Mouse (Mus musculus): Measurements from ENCODE around the gene Meis1. TPM values are rescaled to one million over a fixed set of nuclear protein-coding genes. Genes with fewer than 3 reads are reported as not detected.

The Meis1 gene
- polyA plus RNA-seq, 1 experiment = 31.3 TPM

GRCm38 (mm10) chr11:18904880-18905279 is 113.9 kb downstream of the Meis1 start:
- 66% methylated on average over 1 of the region's 1 CpGs for WGBS
- DNase-seq = no peak
- Histone ChIP-seq H3K4me1 (ENCODE audit: control insufficient read depth, insufficient read depth, low read length) (peaks cover 6% of the 10 kb centered on the region), H3K4me3 (replicated peaks; ENCODE audit: extremely low read depth, low read depth, low read length) (no peak overlapping the region)
- TF ChIP-seq POLR2A (IDR thresholded peaks at IDR 0.05; ENCODE audit: borderline replicate concordance, extremely low read depth, low read depth, low read length) = no peak
- TF ChIP-seq CTCF (IDR thresholded peaks at IDR 0.05; ENCODE audit: insufficient read depth, low read length) = no peak

- no peak overlapping the region for H3K4me3 ChIP-seq (replicated peaks; ENCODE audit: extremely low read depth, low read depth, low read length)
- H3K4me1 ChIP-seq (ENCODE audit: control insufficient read depth, insufficient read depth, low read length) = peaks cover 10% of the 10 kb centered on the region
- no peak for DNase-seq
- WGBS = 74% methylated on average over 5 of the region's 5 CpGs
- TF ChIP-seq POLR2A (IDR thresholded peaks at IDR 0.05; ENCODE audit: borderline replicate concordance, extremely low read depth, low read depth, low read length) (no peak), CTCF (IDR thresholded peaks at IDR 0.05; ENCODE audit: insufficient read depth, low read length) (no peak)
Observed at GRCm38 (mm10) chr11:18904285-18904684, 114.5 kb downstream of the Meis1 start.

DNA sequence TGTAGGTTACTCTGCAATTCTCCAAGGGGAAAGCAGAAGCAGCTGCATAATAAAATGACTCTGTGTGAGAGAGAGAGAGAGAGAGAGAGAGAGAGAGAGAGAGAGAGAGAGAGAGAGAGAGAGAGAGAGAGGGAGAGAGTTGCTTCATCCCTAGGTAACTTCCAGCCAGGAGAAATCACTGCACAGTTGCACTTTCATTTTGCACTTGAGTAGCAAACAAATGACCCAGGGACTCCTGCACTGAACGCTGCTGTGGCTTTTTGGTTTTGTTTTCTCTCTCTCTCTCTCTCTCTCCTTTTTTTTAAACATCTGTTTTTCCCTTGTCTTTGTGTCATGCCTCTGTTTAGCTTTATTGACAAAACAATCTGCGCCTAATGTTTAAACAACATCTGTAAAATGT is 118.3 kb downstream of the Meis1 start:
- H3K4me3 ChIP-seq (replicated peaks; ENCODE audit: extremely low read depth, low read depth, low read length) = no peak overlapping the region
- no peak for DNase-seq
- H3K4me1 ChIP-seq (ENCODE audit: control insufficient read depth, insufficient read depth, low read length) = peaks cover 21% of the 10 kb centered on the region
- WGBS = 24% methylated on average over 2 of the region's 2 CpGs
- TF ChIP-seq CTCF (IDR thresholded peaks at IDR 0.05; ENCODE audit: insufficient read depth, low read length) (no peak), POLR2A (IDR thresholded peaks at IDR 0.05; ENCODE audit: borderline replicate concordance, extremely low read depth, low read depth, low read length) (no peak)

DNA sequence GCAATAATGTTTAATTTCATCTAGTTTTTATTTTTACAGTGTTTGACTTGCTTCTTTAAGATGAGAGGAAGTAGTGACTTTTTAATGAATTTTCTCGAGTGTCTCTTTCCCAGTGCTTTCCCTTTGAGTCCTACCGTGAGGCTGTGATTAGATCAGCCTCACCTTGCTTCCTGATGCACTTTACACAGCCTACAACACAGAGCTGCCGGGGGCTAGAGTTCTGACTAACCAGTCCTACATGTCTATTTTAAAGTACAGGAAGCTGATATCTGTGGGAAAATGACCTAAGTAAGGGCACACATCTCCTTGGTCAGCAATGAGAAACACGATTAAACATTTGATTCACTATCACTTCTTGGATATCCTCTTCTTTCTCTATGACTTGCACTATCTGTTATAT is 119.9 kb downstream of the Meis1 start:
- WGBS = 21% methylated on average over 4 of the region's 4 CpGs
- no peak for DNase-seq
- Histone ChIP-seq H3K4me1 (ENCODE audit: control insufficient read depth, insufficient read depth, low read length) (peaks cover 20% of the 10 kb centered on the region), H3K4me3 (replicated peaks; ENCODE audit: extremely low read depth, low read depth, low read length) (no peak overlapping the region)
- TF ChIP-seq CTCF (IDR thresholded peaks at IDR 0.05; ENCODE audit: insufficient read depth, low read length) = no peak
- TF ChIP-seq POLR2A (IDR thresholded peaks at IDR 0.05; ENCODE audit: borderline replicate concordance, extremely low read depth, low read depth, low read length) = no peak

GRCm38 (mm10) chr11:18897921-18898646 is 120.7 kb downstream of the Meis1 start:
- no peak overlapping the region for H3K4me3 ChIP-seq (replicated peaks; ENCODE audit: extremely low read depth, low read depth, low read length)
- DNase-seq = no peak
- peaks cover 17% of the 10 kb centered on the region for H3K4me1 ChIP-seq (ENCODE audit: control insufficient read depth, insufficient read depth, low read length)
- TF ChIP-seq CTCF (IDR thresholded peaks at IDR 0.05; ENCODE audit: insufficient read depth, low read length) = no peak
- TF ChIP-seq POLR2A (IDR thresholded peaks at IDR 0.05; ENCODE audit: borderline replicate concordance, extremely low read depth, low read depth, low read length) = no peak
- 12% methylated on average over 7 of the region's 7 CpGs for WGBS

GRCm38 (mm10) chr11:18897250-18897649 is 121.5 kb downstream of the Meis1 start:
- Histone ChIP-seq H3K4me3 (replicated peaks; ENCODE audit: extremely low read depth, low read depth, low read length) (no peak overlapping the region), H3K4me1 (ENCODE audit: control insufficient read depth, insufficient read depth, low read length) (peaks cover 21% of the 10 kb centered on the region)
- no peak for DNase-seq
- TF ChIP-seq POLR2A (IDR thresholded peaks at IDR 0.05; ENCODE audit: borderline replicate concordance, extremely low read depth, low read depth, low read length) (no peak), CTCF (IDR thresholded peaks at IDR 0.05; ENCODE audit: insufficient read depth, low read length) (no peak)
- 44% methylated on average over 2 of the region's 2 CpGs for WGBS

DNA sequence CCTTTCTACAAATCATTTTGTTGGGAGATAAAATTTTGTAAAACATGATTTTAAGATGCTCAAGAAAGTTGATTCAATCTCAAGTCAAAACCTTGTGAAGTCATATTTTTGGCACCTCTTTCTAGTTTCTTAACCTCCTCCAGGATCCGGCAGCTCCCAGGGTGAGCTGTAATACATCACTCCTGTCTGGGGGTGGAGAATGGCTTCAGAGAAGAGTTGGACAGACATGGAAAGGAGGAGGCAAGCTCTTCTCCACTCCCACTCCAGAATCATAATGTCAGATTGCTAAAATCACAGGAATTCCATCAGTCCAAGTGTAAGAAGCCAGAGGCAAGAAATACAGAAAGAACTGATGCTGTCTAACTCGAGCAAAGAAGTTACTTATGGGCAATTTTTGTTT is 126.3 kb downstream of the Meis1 start:
- H3K4me1 ChIP-seq (ENCODE audit: control insufficient read depth, insufficient read depth, low read length) = peaks cover 6% of the 10 kb centered on the region
- DNase-seq = no peak
- no peak overlapping the region for H3K4me3 ChIP-seq (replicated peaks; ENCODE audit: extremely low read depth, low read depth, low read length)
- no peak for TF ChIP-seq CTCF (IDR thresholded peaks at IDR 0.05; ENCODE audit: insufficient read depth, low read length)
- no peak for TF ChIP-seq POLR2A (IDR thresholded peaks at IDR 0.05; ENCODE audit: borderline replicate concordance, extremely low read depth, low read depth, low read length)
- WGBS = 32% methylated on average over 2 of the region's 2 CpGs

GRCm38 (mm10) chr11:18889139-18889538 is 129.6 kb downstream of the Meis1 start:
- DNase-seq = no peak
- WGBS = 25% methylated on average over 5 of the region's 5 CpGs
- Histone ChIP-seq H3K4me1 (ENCODE audit: control insufficient read depth, insufficient read depth, low read length) (peaks cover 6% of the 10 kb centered on the region), H3K4me3 (replicated peaks; ENCODE audit: extremely low read depth, low read depth, low read length) (no peak overlapping the region)
- TF ChIP-seq POLR2A (IDR thresholded peaks at IDR 0.05; ENCODE audit: borderline replicate concordance, extremely low read depth, low read depth, low read length) = no peak
- TF ChIP-seq CTCF (IDR thresholded peaks at IDR 0.05; ENCODE audit: insufficient read depth, low read length) = no peak

GRCm38 (mm10) chr11:18888651-18889050 is 130.1 kb downstream of the Meis1 start:
- TF ChIP-seq CTCF (IDR thresholded peaks at IDR 0.05; ENCODE audit: insufficient read depth, low read length) (no peak), POLR2A (IDR thresholded peaks at IDR 0.05; ENCODE audit: borderline replicate concordance, extremely low read depth, low read depth, low read length) (no peak)
- WGBS = 76% methylated on average over 1 of the region's 1 CpGs
- Histone ChIP-seq H3K4me3 (replicated peaks; ENCODE audit: extremely low read depth, low read depth, low read length) (no peak overlapping the region), H3K4me1 (ENCODE audit: control insufficient read depth, insufficient read depth, low read length) (peaks cover 6% of the 10 kb centered on the region)
- no peak for DNase-seq

DNA sequence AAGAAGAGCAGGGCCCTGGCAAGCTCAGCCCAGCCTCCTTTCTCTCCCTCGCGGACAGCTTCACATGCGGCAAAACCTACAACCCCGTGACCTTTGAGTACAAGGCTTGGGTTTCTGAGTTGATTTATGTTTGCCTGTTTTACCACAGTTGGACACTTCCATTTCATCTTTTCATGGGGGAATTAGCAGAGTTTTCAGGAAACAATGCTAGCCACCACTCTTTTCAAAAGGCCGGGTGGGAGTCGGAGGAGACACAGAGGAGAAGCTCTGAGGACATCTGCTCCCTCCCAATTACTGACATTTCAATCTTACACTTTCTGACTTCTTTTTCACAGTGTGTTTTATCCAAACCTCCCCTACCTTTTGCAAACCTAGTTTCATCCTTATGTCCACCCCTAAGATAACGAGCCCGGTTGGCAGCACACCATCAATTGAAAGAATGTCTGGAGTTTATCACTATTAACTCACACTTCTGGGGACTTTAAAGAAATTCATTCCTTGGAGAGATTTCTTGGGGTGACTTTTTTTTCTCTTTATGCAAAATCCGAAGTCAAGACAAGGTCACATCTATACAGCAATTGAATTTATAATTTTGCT is 133.0 kb downstream of the Meis1 start:
- TF ChIP-seq CTCF (IDR thresholded peaks at IDR 0.05; ENCODE audit: insufficient read depth, low read length) (no peak), POLR2A (IDR thresholded peaks at IDR 0.05; ENCODE audit: borderline replicate concordance, extremely low read depth, low read depth, low read length) (no peak)
- WGBS = 44% methylated on average over 9 of the region's 9 CpGs
- Histone ChIP-seq H3K4me3 (replicated peaks; ENCODE audit: extremely low read depth, low read depth, low read length) (no peak overlapping the region), H3K4me1 (ENCODE audit: control insufficient read depth, insufficient read depth, low read length) (no peaks in the 10 kb centered on the region; the same call in none of the 2 replicates)
- no peak for DNase-seq

Measured in lung, adult 2 months (tissue).